Mouse (Mus musculus): ENCODE measurements at regions not wholly inside any gene's neighbourhood (a gene's known extent, or its start where the extent isn't known, plus 50 kb on each side); places are given as distances from the start of the nearest gene placed in this dataset.

DNA sequence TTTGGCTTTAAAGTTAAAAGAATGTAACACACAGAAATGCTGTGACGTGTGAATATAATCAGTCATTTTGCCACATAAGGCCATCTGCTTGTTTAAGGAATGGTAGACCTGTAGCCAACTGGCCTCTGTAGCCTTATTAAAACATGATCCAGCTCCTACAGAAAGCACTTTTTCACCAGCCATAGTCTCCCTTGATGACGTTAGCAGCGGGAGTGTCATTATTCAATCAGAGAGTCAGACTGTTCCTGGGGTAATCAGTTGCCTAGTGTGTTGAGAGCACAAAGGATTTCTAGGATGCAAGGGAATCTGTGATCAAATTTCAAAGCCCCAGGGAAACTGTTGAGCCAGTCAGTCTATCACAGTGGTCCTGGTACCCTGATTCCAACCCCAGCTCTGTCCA lies 260.3 kb upstream of the Rag2 start:
- no peak for DNase-seq (ENCODE audit: extremely low spot score, low read depth, low spot score)

DNA sequence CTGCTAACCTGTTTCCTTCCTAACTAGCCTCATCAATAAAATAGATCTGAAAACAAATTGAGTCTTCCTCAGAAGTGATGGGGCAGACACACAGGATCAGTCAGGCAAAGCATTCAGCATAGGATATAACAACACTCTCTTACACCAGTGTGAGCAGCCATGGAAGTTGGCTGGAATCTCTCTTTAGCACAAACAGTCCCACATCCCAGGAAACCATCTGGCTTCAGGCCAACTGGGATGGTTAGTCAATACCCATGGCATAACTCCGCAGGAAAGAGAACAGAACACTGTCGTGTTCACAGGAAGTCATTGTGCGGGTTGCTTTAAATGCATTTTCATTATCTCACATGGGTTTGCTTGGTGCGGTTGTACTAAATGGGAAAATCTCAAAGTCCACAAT lies 256.2 kb upstream of the Rag2 start:
- no peak for DNase-seq (ENCODE audit: extremely low spot score, low read depth, low spot score)

DNA sequence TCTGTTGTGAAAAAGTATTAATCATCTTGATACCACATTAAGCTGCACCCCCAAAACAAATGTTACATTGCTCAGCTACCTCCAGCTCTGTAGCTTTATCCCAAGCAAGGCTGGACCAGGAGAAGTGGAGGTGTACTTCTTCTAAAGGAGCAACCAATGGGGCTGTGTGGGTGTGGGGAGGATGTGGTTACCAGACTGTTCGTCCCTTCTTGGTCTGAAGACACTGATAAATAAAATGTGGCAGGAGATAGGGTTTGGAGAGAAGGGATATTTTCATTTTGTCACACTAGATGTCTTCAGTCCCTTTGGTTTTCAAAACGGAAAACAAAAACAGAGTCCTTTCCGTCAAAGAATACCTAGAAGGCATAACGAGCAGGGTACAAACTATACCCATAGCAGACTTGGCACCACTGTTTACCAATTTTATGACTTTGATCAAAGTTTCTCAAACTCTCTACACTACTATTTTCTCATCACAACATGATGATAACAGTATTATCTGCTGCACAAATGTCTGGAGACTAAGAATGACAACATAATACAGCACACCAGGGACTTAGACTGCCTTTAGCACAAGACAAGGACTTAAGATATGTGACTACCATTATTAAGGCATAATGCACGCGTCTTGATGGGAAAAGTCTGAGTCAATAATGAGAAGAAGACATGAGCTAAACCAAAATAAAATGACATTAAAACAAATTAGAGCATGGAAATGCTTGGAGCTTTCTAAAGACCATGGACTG lies 253.4 kb upstream of the Rag2 start:
- no peak for DNase-seq (ENCODE audit: extremely low spot score, low read depth, low spot score)

DNA sequence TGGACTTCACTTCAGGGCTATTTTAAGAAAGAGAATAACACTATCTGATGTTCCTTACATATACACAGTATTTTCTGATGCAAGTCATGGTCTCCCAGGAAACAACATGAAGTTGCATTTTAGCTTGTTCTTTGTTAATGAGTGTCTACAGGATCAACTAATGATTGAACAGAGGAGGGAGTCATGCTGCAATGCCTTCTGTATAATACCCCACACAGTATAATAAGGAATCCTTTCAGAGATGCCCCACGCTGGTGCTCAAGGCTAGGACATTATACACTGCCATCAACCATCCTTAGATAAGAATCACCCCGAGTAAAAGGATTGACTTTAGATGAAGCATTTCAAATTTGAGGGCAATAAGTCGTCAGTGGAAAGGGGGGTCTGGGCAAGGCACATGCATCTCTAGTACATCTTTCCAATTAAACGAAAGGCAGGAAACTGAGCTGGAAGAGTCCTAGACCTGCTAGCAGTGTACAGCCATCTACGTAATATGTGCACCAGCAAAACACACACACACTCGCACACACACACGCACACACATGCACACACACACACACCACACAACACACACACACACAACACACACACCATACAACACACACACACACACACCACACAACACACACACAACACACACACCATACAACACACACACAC lies 252.6 kb upstream of the Rag2 start:
- DNase-seq (ENCODE audit: extremely low spot score, low read depth, low spot score) = no peak

DNA sequence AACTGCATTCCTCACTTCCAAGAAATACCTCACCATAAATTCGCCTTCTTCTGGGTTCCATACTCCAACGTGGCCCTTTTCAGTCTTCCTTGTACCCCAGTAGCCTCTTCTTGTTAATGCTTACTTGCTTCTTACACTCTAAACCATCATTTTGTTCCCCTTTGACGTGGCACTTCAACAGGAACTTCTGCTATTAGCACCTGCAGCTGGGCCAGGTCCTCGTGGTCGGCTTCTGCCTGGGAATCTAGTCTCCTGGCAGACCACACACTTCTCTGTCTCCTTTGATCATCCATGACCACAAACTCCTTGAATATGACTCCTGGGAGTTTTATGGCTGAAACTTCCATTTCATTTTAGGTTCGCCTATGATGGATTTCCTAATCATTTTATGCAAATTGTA lies 243.9 kb upstream of the Rag2 start:
- no peak for DNase-seq (ENCODE audit: extremely low spot score, low read depth, low spot score)

DNA sequence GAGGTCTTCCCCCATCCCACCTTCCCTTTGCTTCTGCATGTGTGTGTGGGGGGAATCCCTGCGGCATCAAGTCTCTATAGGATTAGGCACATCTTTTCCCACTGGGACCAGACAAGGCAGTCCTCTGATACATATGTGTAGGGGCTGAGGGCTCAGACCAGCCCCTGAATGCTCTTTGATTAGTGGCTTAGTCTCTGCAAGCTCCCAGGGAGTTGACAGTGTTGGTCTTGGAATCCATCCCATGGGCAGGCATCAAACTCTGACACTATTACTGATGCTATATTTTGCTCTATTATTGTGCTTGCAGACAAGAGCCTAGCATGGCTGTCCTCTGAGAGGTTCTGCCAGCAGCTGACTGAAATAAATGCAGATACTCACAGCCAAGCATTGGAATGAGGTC lies 209.5 kb upstream of the Rag2 start:
- DNase-seq (ENCODE audit: extremely low spot score, low read depth, low spot score) = no peak

DNA sequence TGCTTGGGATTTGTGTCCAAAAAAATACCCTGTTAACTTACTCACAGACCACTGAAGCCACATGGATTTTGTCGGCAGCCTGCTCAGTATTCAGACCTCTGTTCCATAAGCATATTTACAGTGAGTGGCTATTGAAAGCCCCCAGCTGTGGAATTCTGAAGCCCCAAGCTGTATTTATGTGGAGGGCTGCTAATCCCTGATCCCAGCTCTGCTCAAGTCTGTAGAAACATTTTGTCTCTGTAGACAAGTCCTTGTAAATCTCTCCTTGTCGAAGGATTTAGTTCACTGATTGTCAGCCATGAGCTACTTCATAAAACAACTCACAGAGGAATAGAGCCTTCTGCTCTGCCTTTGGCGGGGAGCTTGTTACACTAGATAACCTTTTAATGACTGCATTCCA lies 207.8 kb upstream of the Rag2 start:
- DNase-seq (ENCODE audit: extremely low spot score, low read depth, low spot score) = no peak

DNA sequence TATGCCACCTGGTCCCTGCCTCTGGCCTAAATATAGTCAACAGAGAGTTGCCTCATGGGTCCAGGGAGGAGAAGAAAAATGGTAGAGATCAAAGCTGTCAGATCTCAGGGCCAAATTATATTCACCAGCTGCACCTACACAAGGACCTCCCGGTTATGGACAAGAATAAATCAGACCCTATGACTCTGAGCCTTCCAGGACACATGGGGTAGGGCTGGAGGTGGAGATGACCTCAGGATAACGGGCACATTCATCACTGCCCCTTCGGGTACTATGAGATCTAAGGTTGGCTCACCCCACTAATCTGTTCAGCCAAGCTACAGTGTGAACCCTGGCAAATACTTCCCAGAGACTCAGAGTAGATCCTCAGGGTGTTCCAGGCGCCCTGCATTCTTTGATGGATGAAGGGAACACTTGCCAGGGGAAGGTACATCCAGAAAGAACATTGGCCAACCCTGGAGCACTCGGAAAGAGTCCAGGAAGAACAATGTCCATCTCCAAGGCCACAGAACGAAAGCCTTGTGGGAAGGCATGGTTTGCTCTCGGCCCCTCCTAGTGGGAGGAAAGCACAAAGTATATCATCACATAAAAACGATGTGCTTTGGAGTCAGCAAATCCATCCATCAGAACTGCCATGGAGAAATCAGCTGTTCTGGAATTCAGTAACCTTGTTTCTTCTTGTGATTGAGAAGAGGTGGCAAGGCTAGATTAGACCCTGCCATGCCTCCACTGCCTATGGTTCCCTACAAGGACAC lies 191.2 kb upstream of the Rag2 start:
- DNase-seq (ENCODE audit: extremely low spot score, low read depth, low spot score) = no peak

DNA sequence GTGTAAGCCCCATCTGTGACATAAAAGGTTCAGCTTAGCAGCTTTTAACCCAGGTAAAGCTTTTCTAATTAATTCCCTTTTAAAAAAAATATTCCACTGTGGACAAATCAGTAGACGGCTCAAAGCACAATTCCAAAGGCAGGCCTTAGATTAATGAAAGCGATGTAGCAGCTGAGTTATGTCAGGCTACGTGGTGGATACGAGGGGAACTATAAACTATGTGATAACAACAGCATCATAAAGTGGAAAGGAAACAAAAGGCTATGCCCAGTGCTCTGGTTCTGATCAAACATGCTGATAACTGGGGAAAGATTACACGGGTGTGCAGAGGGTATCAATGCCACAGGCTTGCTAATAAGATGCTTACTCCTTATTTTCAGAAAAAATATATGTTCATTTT lies 184.3 kb upstream of the Rag2 start:
- no peak for DNase-seq (ENCODE audit: extremely low spot score, low read depth, low spot score)

DNA sequence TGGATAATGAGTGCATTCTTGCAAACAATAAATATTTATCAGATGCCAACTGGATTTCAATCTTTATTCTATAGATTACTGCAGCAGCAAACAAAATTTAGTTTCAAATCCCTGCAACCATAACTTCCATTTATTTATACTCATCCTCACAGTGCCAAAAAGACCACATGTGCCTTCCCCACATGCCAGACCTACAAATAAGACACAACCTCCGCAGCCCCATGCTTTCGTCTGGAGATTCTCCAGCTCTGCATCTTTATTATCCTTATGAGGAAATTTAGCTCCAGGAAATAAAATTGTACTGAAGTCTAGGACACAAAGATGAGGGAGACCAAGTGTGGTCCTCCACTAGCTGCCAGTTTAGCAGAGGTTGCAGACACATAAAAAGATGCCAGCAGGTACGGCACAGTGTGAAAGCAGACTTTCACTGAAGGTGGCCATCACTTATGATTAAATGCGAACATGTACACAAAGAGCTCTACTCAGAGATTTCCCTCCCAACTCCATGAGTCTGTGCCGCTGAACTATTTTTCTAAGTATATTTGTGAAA lies 183.4 kb upstream of the Rag2 start:
- DNase-seq (ENCODE audit: extremely low spot score, low read depth, low spot score) = no peak

DNA sequence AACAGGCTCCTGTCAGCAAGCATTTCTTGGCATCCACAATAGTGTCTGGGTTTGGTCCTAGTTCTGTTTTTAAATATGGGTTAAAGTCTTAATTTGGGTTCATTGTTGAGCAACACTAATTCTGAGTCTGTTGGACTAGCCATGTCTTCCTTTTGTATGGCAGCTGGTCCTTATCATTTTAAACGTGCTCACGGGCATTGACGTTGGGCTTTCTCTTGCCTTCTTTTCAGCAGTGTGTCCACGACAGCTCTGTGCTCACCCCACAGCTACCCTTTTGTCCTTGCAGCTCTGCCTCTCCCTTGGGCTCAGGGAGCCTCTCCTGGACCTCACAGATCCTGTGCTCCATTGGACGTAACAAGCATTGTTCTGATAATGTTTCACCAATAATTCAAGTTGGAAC lies 168.9 kb upstream of the Rag2 start:
- no peak for DNase-seq (ENCODE audit: extremely low spot score, low read depth, low spot score)

DNA sequence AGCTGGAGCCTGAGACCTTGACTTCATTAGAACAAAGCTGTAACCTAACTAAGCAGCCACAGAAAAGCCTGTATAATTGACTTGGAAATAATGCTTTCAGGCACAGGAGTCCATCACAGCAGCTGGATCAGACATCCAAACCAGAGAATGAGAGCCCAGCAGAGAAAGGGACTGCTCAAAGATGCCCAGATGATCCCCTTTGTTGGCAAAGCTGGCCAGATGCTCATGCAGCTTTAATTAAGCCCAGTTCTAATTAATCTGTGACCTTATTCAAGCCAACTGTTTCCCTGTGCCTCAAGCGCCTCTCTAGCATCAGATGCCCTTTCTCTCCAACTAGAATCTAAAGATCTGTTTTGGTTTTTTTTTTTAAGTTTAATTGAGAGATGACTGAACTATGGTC lies 165.6 kb upstream of the Rag2 start:
- no peak for DNase-seq (ENCODE audit: extremely low spot score, low read depth, low spot score)

DNA sequence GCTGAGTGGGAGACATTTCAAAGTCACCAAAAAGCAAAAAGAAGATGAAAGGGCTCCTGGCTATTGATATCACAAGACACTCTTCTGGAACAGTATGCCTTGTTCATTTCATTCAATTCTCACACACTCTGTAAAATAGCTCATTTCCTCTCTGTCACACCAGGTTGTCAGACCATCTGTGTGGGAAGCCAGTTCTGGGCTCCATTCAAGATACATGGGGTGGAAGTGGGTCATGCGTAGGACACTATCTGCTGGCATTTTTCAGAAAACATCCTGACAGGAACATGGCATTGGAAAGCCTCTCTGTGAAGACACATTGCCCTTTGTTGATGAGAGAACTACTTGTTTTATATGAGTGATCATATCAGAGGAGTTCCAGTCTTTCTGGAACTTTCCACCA lies 162.1 kb upstream of the Rag2 start:
- no peak for DNase-seq (ENCODE audit: extremely low spot score, low read depth, low spot score)

DNA sequence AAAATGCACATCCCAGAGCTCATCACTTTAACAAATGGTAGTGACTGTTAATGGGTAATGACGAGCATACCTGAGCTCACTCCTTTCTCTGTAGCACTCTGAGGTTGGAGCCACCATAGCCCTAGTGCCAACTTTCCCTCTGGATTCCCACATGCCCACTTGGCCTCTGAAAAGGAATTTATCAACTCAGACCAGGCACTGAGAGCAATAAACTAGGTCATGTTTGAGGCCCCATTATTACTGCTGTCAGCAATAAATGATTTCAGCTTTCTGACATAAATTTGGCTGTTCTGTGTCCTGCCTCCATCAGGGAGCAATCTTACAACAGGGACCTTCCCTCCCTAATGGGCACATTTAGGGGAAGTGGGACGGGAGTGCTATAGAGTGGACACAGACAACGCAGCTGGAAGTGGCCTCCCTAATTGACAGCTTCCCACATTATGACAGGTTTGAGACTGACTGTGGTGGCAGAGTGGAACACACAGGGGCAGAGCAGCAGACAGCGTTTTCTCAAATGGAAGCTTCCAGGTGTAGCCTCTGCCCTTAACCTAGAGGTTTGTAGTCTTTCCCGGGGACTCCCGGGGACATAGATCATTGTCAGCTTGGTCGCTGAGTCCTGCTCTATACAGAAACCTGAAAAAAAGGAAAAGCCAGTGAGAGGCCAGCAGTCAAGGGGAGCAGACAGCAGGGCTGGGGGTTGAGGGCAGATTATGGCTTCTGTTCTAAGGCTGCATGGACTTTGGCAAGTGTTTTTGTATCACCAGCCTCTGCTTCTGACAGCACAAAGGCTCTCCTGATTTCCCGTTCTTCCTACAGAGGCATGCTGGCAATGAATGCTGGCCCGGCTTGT lies 160.0 kb upstream of the Rag2 start:
- no peak for DNase-seq (ENCODE audit: extremely low spot score, low read depth, low spot score)

DNA sequence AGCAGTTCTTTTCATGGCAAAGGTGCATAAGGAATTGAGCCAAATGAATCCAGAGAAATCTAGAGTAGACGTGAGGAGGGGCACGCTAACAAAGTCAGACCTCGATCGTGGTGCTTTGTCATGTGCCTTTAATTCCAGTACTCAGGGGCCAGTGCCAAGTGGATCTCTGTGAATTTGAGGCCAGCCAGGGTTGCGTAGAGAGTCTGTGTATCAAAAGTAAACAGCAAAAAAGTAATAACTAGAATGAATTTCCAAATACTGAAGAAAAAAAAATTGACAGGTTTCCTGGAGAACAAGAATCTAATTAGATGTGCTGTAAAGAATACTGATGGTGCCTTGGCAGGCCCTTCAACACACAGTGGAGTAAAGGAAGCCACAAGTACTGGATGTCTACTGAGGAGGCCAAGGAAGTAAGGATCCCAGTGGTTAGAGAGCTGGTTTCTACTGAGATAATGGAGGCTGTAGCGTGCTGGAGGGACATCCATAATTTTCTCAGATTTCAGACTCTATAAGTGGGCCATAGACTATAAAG lies 153.9 kb upstream of the Rag2 start:
- no peak for DNase-seq (ENCODE audit: extremely low spot score, low read depth, low spot score)

DNA sequence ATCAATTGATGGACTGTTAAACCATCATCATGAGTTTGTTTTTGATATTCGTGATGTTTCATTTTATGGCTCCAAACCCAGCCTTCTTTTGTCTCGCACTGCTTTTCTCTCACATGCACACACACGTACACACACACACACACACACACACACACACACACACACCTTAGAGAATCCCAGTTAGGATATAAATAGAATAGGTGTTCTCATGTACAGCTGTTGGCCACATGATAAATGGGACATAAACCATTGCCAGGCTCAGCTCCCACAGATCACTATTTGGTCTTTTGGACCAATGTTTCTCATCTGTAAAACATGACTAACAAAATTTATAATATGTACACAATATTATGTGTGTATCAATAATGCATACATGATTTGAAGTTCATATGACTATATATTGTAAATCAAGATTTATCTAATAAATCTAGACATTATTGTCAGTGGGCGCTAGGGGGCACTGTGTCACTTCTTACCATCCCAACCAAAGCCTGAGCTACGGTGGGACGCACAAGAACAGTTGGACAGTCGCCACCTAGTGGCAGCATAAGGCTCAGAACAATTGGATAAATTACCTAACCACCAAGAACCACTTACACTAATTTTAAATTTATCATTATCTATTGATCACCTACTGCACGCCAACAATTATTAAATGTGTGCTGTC lies 151.9 kb upstream of the Rag2 start:
- DNase-seq (ENCODE audit: extremely low spot score, low read depth, low spot score) = peak; percentile 79

DNA sequence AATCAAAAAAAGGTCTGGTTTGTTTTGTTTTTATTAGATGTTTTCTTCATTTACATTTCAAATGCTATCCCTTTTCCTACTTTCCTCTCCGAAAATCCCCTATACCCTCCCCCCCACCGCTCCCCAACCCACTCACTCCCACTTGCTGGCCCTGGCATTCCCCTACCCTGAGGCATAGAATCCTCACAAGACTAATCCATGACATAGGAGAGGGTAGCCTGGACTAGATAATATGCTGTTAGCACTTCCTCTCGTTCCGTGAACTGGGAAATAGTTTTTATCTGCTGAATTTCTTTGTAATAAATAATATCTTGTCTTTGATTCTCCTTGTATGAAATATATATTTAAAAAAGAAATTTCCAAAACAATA lies 151.4 kb upstream of the Rag2 start:
- no peak for DNase-seq (ENCODE audit: extremely low spot score, low read depth, low spot score)

DNA sequence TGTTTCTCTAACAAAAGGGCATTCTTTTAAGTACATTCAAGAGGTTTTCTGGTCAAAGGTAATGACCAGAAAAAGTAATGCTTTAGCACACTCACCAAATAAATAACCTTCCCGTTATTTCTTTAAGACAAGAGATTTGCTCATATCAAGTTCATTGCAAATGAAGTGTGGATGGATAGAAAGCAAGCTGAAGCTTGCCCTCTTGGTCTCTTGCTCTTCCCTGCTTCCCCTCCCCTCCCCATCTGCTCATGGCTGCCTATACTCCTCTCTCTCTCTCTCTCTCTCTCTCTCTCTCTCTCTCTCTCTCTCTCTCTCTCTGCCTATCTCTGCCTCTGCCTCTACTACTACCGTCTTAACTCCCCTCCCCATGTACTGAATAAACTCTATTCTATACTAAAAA lies 147.7 kb upstream of the Rag2 start:
- DNase-seq (ENCODE audit: extremely low spot score, low read depth, low spot score) = no peak

DNA sequence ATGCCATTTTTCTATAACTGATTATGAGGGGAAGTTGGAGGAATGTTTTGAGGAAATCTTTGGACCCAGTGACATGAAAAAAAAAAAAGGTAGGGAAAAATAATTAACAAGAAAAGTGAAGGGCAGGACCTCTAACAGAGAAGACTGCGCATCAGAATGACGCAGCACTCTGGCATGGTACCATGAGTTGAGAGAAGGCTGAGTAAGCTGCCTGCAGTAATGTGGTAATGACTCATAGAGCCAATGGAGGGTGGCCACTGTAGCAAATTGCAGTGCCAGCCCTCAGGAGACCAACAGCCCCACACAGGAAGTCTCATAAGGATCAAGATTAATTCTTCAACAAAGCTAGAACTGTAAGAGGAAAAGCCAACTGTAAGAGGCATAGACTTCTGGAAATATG lies 134.3 kb upstream of the Rag2 start:
- DNase-seq (ENCODE audit: extremely low spot score, low read depth, low spot score) = no peak

DNA sequence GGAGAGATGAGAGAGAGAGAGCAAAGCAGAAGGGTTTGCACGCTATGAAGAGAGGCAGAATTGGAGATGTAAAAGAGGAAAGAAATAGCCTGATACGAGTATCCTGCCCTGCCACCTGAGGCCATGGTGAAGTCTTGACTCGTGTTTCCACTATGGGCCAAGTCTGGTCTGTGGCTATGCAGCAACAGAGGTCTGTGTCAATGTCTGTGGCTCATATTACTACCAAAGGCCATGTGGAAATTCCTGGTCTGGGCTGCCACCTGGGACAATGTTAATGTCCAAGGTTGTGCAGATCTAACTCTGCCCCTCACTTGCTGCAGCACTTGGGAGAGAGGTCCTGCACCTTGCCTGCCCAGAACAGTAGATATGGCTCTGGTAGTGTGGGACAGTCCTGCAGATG lies 132.8 kb upstream of the Rag2 start:
- no peak for DNase-seq (ENCODE audit: extremely low spot score, low read depth, low spot score)
